In the genomic region with DNA sequence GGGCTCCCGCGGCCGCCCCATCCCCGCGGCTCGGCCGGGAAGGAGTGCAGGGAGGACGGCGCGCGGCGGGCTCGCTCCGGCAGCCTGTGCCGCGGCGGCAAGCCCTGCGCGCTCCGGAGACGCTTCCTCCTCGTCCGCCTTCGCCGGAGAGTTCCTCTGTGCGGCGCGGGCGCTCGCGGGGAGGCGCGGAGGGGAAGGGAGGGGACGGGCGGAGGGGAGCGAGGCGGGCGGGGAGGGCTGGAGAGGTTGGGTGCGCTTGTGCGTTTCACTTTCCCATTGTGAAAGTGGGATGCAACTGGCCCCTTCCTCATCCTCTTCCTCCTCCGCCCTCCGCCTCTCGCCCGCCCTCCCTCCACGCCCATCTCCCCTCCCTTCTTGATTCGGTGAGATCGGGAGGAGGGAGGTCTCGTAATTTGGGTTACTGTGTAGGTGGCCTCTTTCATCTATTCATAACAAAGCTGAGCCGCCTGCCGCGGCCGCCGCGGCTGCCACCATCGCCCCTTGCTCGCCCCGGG, we compare ENCODE assay signal across 8 mouse cellular contexts. TPM values are rescaled to one million over a fixed set of nuclear protein-coding genes. Genes with fewer than 3 reads are reported as not detected.
DNase-seq lines count a peak whose midpoint lies in the region; ATAC-seq and TF ChIP-seq lines count a peak whose summit lies in the region.

TSS of gene Plxnc1 (minus strand) at position 145 of the 515 bp plus-strand sequence.

- no peak for TF ChIP-seq CTCF in layer of hippocampus, adult 2 months (conservative IDR thresholded peaks at IDR 0.05)
- no peak for TF ChIP-seq CTCF in lung, adult 2 months (IDR thresholded peaks at IDR 0.05; ENCODE audit: insufficient read depth, low read length)

- H3K27ac ChIP-seq in embryonic facial prominence, embryonic 13.5 days = peak within 1 kb of the TSS; percentile 11; the same call in 1 of the 2 replicates
- H3K27ac ChIP-seq in heart, embryonic 15.5 days = peak within 1 kb of the TSS; percentile 32
- peak within 1 kb of the TSS; percentile 91 for H3K27ac ChIP-seq in layer of hippocampus, adult 2 months
- H3K27ac ChIP-seq in neural tube, embryonic 14.5 days (ENCODE audit: low read depth, low read length) = peak within 1 kb of the TSS; percentile 92

- TF ChIP-seq POLR2A in lung, adult 2 months (IDR thresholded peaks at IDR 0.05; ENCODE audit: borderline replicate concordance, extremely low read depth, low read depth, low read length) = no peak; the same call in 1 of the 2 replicates

- H3K4me2 ChIP-seq in embryonic facial prominence, embryonic 13.5 days = peak within 1 kb of the TSS; percentile 97
- H3K4me2 ChIP-seq in heart, embryonic 15.5 days = peak within 1 kb of the TSS; percentile 96
- peak within 1 kb of the TSS; percentile 76 for H3K4me2 ChIP-seq in neural tube, embryonic 14.5 days (ENCODE audit: low read depth, low read length)

- ATAC-seq in embryonic facial prominence, embryonic 13.5 days (ENCODE audit: insufficient number of reproducible peaks, insufficient read depth, low FRiP score, low TSS enrichment, low read depth) = no peak
- peak; percentile 38 for ATAC-seq in heart, embryonic 15.5 days (replicated peaks; ENCODE audit: insufficient number of reproducible peaks, insufficient read depth, low FRiP score, low read depth)
- ATAC-seq in neural tube, embryonic 14.5 days (ENCODE audit: low read depth) = peak; percentile 79

- WGBS in embryonic facial prominence, embryonic 13.5 days = 0% methylated on average over 38 of the region's 57 CpGs
- under 1% methylated on average over 41 of the region's 57 CpGs for WGBS in heart, embryonic 15.5 days
- WGBS in lung, adult 2 months = under 1% methylated on average over 42 of the region's 57 CpGs
- WGBS in neural tube, embryonic 14.5 days = 0% methylated on average over 13 of the region's 57 CpGs

- H3K4me1 ChIP-seq in embryonic facial prominence, embryonic 13.5 days = peaks cover 37% of the 10 kb centered on the region
- peaks cover 26% of the 10 kb centered on the region for H3K4me1 ChIP-seq in heart, embryonic 15.5 days (replicated peaks)
- H3K4me1 ChIP-seq in lung, adult 2 months (ENCODE audit: control insufficient read depth, insufficient read depth, low read length) = no peaks in the 10 kb centered on the region; the same call in 1 of the 2 replicates
- H3K4me1 ChIP-seq in neural tube, embryonic 14.5 days (ENCODE audit: control insufficient read depth, insufficient read depth, low read length) = peaks cover 25% of the 10 kb centered on the region; the same call in 1 of the 2 replicates

- peak within 1 kb of the TSS; percentile 74 for H3K4me3 ChIP-seq in embryonic facial prominence, embryonic 13.5 days
- peak within 1 kb of the TSS; percentile 70 for H3K4me3 ChIP-seq in heart, embryonic 15.5 days
- peak within 1 kb of the TSS; percentile 81 for H3K4me3 ChIP-seq in layer of hippocampus, adult 2 months
- H3K4me3 ChIP-seq in lung, adult 2 months (replicated peaks; ENCODE audit: extremely low read depth, low read depth, low read length) = peak within 1 kb of the TSS; percentile 64
- H3K4me3 ChIP-seq in neural tube, embryonic 14.5 days (ENCODE audit: low read depth, low read length) = peak within 1 kb of the TSS; percentile 81

- H3K36me3 ChIP-seq in embryonic facial prominence, embryonic 13.5 days = no peaks in the 10 kb centered on the region
- no peaks in the 10 kb centered on the region for H3K36me3 ChIP-seq in heart, embryonic 15.5 days
- H3K36me3 ChIP-seq in neural tube, embryonic 14.5 days (ENCODE audit: control insufficient read depth, insufficient read depth, low read length) = no peaks in the 10 kb centered on the region

- H3K27me3 ChIP-seq in embryonic facial prominence, embryonic 13.5 days = peaks cover 69% of the 10 kb centered on the region
- peaks cover 62% of the 10 kb centered on the region for H3K27me3 ChIP-seq in heart, embryonic 15.5 days
- peaks cover 2% of the 10 kb centered on the region; the same call in 1 of the 2 replicates for H3K27me3 ChIP-seq in neural tube, embryonic 14.5 days (ENCODE audit: control insufficient read depth, insufficient read depth, low read length)

- H3K9ac ChIP-seq in embryonic facial prominence, embryonic 13.5 days = peak within 1 kb of the TSS; percentile 83
- H3K9ac ChIP-seq in heart, embryonic 15.5 days = peak within 1 kb of the TSS; percentile 67
- peak within 1 kb of the TSS; percentile 90 for H3K9ac ChIP-seq in neural tube, embryonic 14.5 days (replicated peaks; ENCODE audit: low read depth, low read length)

- no peaks in the 10 kb centered on the region for H3K9me3 ChIP-seq in embryonic facial prominence, embryonic 13.5 days
- H3K9me3 ChIP-seq in heart, embryonic 15.5 days (replicated peaks) = no peaks in the 10 kb centered on the region
- H3K9me3 ChIP-seq in neural tube, embryonic 14.5 days (ENCODE audit: control insufficient read depth, low read length) = no peaks in the 10 kb centered on the region

- DNase-seq in urinary bladder, postnatal 14 days (ENCODE audit: low spot score) = peak; percentile 22
- no peak for DNase-seq in urinary bladder, postnatal 4 days (ENCODE audit: low spot score in 2 of 2)
- DNase-seq in layer of hippocampus, adult 2 months (ENCODE audit: low spot score in 2 of 2) = peak; percentile 64 to 65
- DNase-seq in lung, adult 2 months = peak; percentile 45
- peak; percentile 74 for DNase-seq in testis, postnatal 10 days (ENCODE audit: low spot score)

RNA-seq across cellular contexts. Expression of gene Plxnc1, which starts in this region (rescaled TPM):
- polyA plus RNA-seq in embryonic facial prominence, embryonic 13.5 days (2015; fragmentation: Nextera tagmentation; extraction: Ambion mirVana) = 2.4 and 3.1 TPM in 2 replicates
- 2.9 and 3.5 TPM in 2 replicates for polyA plus RNA-seq in heart, embryonic 15.5 days (2015; fragmentation: Nextera tagmentation; extraction: Ambion mirVana)
- 10 to 100 TPM; 32.5 to 33.9 TPM for total RNA-seq in layer of hippocampus, adult 2 months (2021)
- 4.6 and 5.4 TPM in 2 replicates for polyA plus RNA-seq in lung, adult 2 months (2012; rRNA removed)
- 13.3 and 15.7 TPM in 2 replicates for polyA plus RNA-seq in neural tube, embryonic 14.5 days (2014; fragmentation: Nextera tagmentation; extraction: Ambion mirVana)

Comparison
In these comparisons a context has a peak if more than half of its experiments do, and no peak if none do; other contexts are left out.
1. DNase-seq: peak in urinary bladder, postnatal 14 days (single experiment), layer of hippocampus, adult 2 months (2 of 2), lung, adult 2 months (single experiment) and testis, postnatal 10 days (single experiment); none in urinary bladder, postnatal 4 days (0 of 2).
2. H3K27ac ChIP-seq: peak in every context shown above with its lines; median percentile 92 in neural tube, embryonic 14.5 days; 91 in layer of hippocampus, adult 2 months; 32 in heart, embryonic 15.5 days; 11 in embryonic facial prominence, embryonic 13.5 days.
3. Peak in every context shown above with its lines, with median percentiles within 50 percentile points of each other: H3K4me2 ChIP-seq, H3K4me3 ChIP-seq and H3K9ac ChIP-seq.